Mouse (Mus musculus) bone marrow macrophage, adult 2 months (primary cell): Measurements from ENCODE around the gene Mrpl53.

Experiments
- CTCF ChIP-seq: IDR thresholded peaks from 2 replicates; pipeline ENCODE4 v1.5.1; 2012; ENCODE audit warnings: low read depth, mild to moderate bottlenecking, low read length, moderate library complexity
- POLR2A ChIP-seq: IDR thresholded peaks from 2 replicates; pipeline ENCODE4 v1.6.1; 2012; ENCODE audit warnings: mild to moderate bottlenecking, low read depth, low read length, borderline replicate concordance

GRCm38 (mm10) chr6:83131469-83132034 is 22.7 kb downstream of the Mrpl53 start:
- TF ChIP-seq CTCF (no peak), POLR2A (no peak)
